In genomic region chr10:57046891-57047290, GRCm38 (mm10) we compare ENCODE assay signal across 18 mouse cellular contexts.
A peak's percentile ranks its signal among the peaks of the same experiment; 100 is the strongest.
DNase-seq lines count a peak whose midpoint lies in the region; ATAC-seq lines count a peak whose summit lies in the region.
"Had no signal": no experiment of that assay in that cellular context is flagged by ENCODE, and none has a peak within 500 bp of the region (broad histone marks: within the 10 kb centered on the region; RNA-seq: fewer than 3 reads in every experiment).

No protein-coding gene starts in this region.

- no peak overlapping the region for H3K4me3 ChIP-seq in forebrain, embryonic 11.5 days (ENCODE audit: low read depth, low read length)
- no peak overlapping the region for H3K4me3 ChIP-seq in forebrain, embryonic 16.5 days (replicated peaks; ENCODE audit: low read length)
- no peak overlapping the region for H3K4me3 ChIP-seq in heart, embryonic 10.5 days
- H3K4me3 ChIP-seq: limb, embryonic 13.5 days had no signal

- ATAC-seq in forebrain, embryonic 11.5 days (replicated peaks; ENCODE audit: low FRiP score): peak; percentile 55
- ATAC-seq in forebrain, embryonic 16.5 days: no peak
- ATAC-seq: liver, postnatal 0 days; Patski had no signal

- no peaks in the 10 kb centered on the region for H3K9me3 ChIP-seq in forebrain, embryonic 11.5 days (ENCODE audit: control insufficient read depth, low read length)
- no peaks in the 10 kb centered on the region for H3K9me3 ChIP-seq in forebrain, embryonic 16.5 days (ENCODE audit: control insufficient read depth, low read length)
- H3K9me3 ChIP-seq in heart, embryonic 10.5 days: no peaks in the 10 kb centered on the region
- H3K9me3 ChIP-seq: limb, embryonic 13.5 days had no signal

- intact Hi-C loops in heart, postnatal 10 days (cut with DNase I): loop anchor here (10.0 kb wide), 1 partner anchor 138 kb away; no protein-coding TSS in a partner anchor

- no peaks in the 10 kb centered on the region for H3K4me1 ChIP-seq in forebrain, embryonic 11.5 days (replicated peaks; ENCODE audit: control insufficient read depth, insufficient read depth, low read length)
- no peaks in the 10 kb centered on the region for H3K4me1 ChIP-seq in forebrain, embryonic 16.5 days (replicated peaks; ENCODE audit: control insufficient read depth, insufficient read depth, low read length)
- H3K4me1 ChIP-seq in heart, embryonic 10.5 days: no peaks in the 10 kb centered on the region

- no peak for DNase-seq in forebrain, embryonic 11.5 days (ENCODE audit: low spot score)
- peak; percentile 34 to 40 for DNase-seq in heart, postnatal 10 days
- DNase-seq in heart, embryonic 10.5 days (ENCODE audit: low spot score): no peak
- DNase-seq in Muller cell, postnatal 12 days (ENCODE audit: inconsistent ontology term): peak; percentile 58
- peak; percentile 27 to 58 for DNase-seq in adrenal gland, postnatal 36 days
- DNase-seq in spleen, postnatal 4 days (ENCODE audit: low spot score in 2 of 2): no peak
- DNase-seq: cerebellum, adult 11 months; gastrocnemius, postnatal 14 days; kidney, adult 18-20 months; kidney, postnatal 4 days; liver, postnatal 0 days; midbrain, embryonic 14.5 days; thymus, postnatal 36 days had no signal

- no peaks in the 10 kb centered on the region for H3K36me3 ChIP-seq in forebrain, embryonic 11.5 days (ENCODE audit: control insufficient read depth, insufficient read depth, low read length)
- H3K36me3 ChIP-seq in forebrain, embryonic 16.5 days (ENCODE audit: control insufficient read depth, insufficient read depth): no peaks in the 10 kb centered on the region
- H3K36me3 ChIP-seq in heart, embryonic 10.5 days: no peaks in the 10 kb centered on the region
- H3K36me3 ChIP-seq: limb, embryonic 13.5 days had no signal

- H3K27ac ChIP-seq in forebrain, embryonic 11.5 days (ENCODE audit: low read depth, low read length): no peak overlapping the region
- H3K27ac ChIP-seq in forebrain, embryonic 16.5 days (ENCODE audit: low read length): no peak overlapping the region
- no peak overlapping the region for H3K27ac ChIP-seq in heart, embryonic 10.5 days
- H3K27ac ChIP-seq: hindbrain, embryonic 14.5 days; limb, embryonic 13.5 days; macrophage had no signal

- WGBS in forebrain, embryonic 11.5 days: 72% methylated on average over 2 of the region's 2 CpGs
- WGBS in forebrain, embryonic 16.5 days: 45% methylated on average over 2 of the region's 2 CpGs
- 68% methylated on average over 2 of the region's 2 CpGs for WGBS in heart, embryonic 10.5 days

- no peak overlapping the region for H3K4me2 ChIP-seq in forebrain, embryonic 11.5 days (ENCODE audit: low read depth, low read length, severe bottlenecking)
- no peak overlapping the region for H3K4me2 ChIP-seq in forebrain, embryonic 16.5 days (ENCODE audit: low read length)
- H3K4me2 ChIP-seq: hindbrain, embryonic 14.5 days; limb, embryonic 13.5 days had no signal

- H3K27me3 ChIP-seq in forebrain, embryonic 11.5 days (ENCODE audit: control insufficient read depth, insufficient read depth, low read length): no peaks in the 10 kb centered on the region
- no peaks in the 10 kb centered on the region for H3K27me3 ChIP-seq in forebrain, embryonic 16.5 days (replicated peaks; ENCODE audit: control insufficient read depth, insufficient read depth, low read length)
- no peaks in the 10 kb centered on the region for H3K27me3 ChIP-seq in heart, embryonic 10.5 days (ENCODE audit: insufficient read depth, poor library complexity, severe bottlenecking)
- H3K27me3 ChIP-seq: limb, embryonic 13.5 days had no signal

- no peak overlapping the region for H3K9ac ChIP-seq in forebrain, embryonic 11.5 days (ENCODE audit: low read length)
- H3K9ac ChIP-seq in forebrain, embryonic 16.5 days (replicated peaks; ENCODE audit: low read depth, low read length): no peak overlapping the region
- H3K9ac ChIP-seq: hindbrain, embryonic 14.5 days; limb, embryonic 13.5 days; liver, postnatal 0 days had no signal

Comparison
In these comparisons a context has a peak if more than half of its experiments do, and no peak if none do; other contexts are left out.
1. DNase-seq: peak in heart, postnatal 10 days (2 of 2), Muller cell, postnatal 12 days (single experiment) and adrenal gland, postnatal 36 days (2 of 2); none in forebrain, embryonic 11.5 days (single experiment), heart, embryonic 10.5 days (single experiment) and spleen, postnatal 4 days (0 of 2).